Mouse (Mus musculus) olfactory bulb, adult 2 months (tissue): Measurements from ENCODE around the gene Gm45713.

ENCODE experiments used
- CTCF ChIP-seq: fragments of 200-500 bp; IDR thresholded peaks from 2 replicates; pipeline ENCODE4 v1.5.1; 2012; ENCODE audit warnings: low read depth, mild to moderate bottlenecking, low read length, moderate library complexity; ENCODE audit not compliant: insufficient read depth
- POLR2A ChIP-seq: fragments of 200-500 bp; IDR thresholded peaks from 2 replicates; pipeline ENCODE4 v1.6.1; 2012; ENCODE audit warnings: mild to moderate bottlenecking, low read depth, low read length, moderate library complexity; ENCODE audit not compliant: insufficient read depth

- TF ChIP-seq CTCF (no peak), POLR2A (no peak)
These were observed 2.4 kb downstream of the Gm45713 start for GRCm38 (mm10) chr7:45133446-45134159.
